Mouse (Mus musculus) intestine, embryonic 15.5 days (tissue): ENCODE results near the gene Pik3cd. TPM values are rescaled to one million over a fixed set of nuclear protein-coding genes. Genes with fewer than 3 reads are reported as not detected.

Source experiments
- ATAC-seq: fragments of 200-750 bp; cut with Nextera tagmentation; 2 replicates; pipeline ENCODE4 v1.8.0; 2017; ENCODE audit warnings: moderate TSS enrichment, moderate library complexity
- H3K27ac ChIP-seq: fragments of 300-500 bp; sonication (generic); 2 replicates; pipeline ENCODE4 v1.5.1; 2015; ENCODE audit warnings: mild to moderate bottlenecking, inconsistent platforms
- H3K27me3 ChIP-seq: fragments of 300-500 bp; sonication (generic); replicated peaks from 2 replicates; pipeline ENCODE4 v1.6.1; 2015; ENCODE audit warnings: inconsistent platforms
- H3K36me3 ChIP-seq: fragments of 300-500 bp; sonication (generic); 2 replicates; pipeline ENCODE4 v1.6.1; 2015; ENCODE audit warnings: inconsistent platforms
- H3K4me1 ChIP-seq: fragments of 300-500 bp; sonication (generic); replicated peaks from 2 replicates; pipeline ENCODE4 v1.6.1; 2015; ENCODE audit warnings: inconsistent platforms
- H3K4me2 ChIP-seq: fragments of 300-500 bp; sonication (generic); replicated peaks from 2 replicates; pipeline ENCODE4 v1.6.1; 2015; ENCODE audit warnings: mild to moderate bottlenecking, inconsistent platforms
- H3K4me3 ChIP-seq: fragments of 300-500 bp; sonication (generic); replicated peaks from 2 replicates; pipeline ENCODE4 v1.5.1; 2015; ENCODE audit warnings: inconsistent platforms
- H3K9ac ChIP-seq: fragments of 300-500 bp; sonication (generic); 2 replicates; pipeline ENCODE4 v1.6.1; 2015; ENCODE audit warnings: inconsistent platforms
- H3K9me3 ChIP-seq: fragments of 300-500 bp; sonication (generic); 2 replicates; pipeline ENCODE4 v1.6.1; 2016; ENCODE audit warnings: inconsistent platforms
- WGBS: fragments of 180-500 bp; shearing (Covaris S2); methylation state at CpG from one replicate; pipeline ENCODE4 v1.1.7; 2015; 5-methylcytosine and 5-hydroxymethylcytosine counted together
- polyA plus RNA-seq: library from polyadenylated mRNA; unstranded; fragments of >200 nt; fragmentation: Nextera tagmentation; extraction: Ambion mirVana; gene quantifications from 2 replicates; pipeline ENCODE4 v1.2.1, GENCODE M21; 2015

Gene Pik3cd
- polyA plus RNA-seq, 1 experiment from 2014 or later, result 4.6 TPM

DNA sequence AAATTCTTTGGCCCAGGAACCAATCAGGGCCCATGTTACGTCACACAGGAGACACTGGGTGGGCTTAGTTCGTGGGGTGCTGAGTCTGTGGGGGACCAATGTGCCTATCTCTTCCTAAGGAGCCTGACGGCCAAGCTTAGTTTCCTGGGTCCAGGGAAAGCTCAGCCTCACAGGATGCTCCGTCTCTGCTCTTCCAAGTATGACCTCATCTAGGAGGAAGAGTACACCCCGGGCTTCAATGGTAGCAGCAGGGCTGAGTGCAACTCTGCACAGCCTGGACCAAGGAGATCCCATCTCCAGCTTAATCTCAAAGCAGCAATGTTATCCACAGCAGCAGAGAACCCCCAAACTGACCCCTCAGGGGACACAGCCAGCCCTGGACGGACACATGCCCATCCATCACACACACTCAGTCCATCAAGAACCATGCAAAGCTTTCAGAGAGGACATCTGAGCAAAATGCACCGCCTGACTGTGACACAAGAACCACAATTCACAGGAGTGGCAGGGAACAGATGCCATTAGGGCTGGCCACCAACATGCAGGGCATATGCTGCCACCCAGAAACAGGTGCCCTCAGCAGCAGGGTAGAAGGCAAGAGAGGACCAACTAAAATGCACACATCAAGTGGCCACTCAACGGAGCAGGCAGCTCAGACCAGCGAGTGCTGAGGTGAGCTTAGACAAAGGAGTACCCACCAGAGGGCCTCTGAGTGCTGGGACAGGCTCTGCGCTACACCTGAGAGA lies 32.5 kb upstream of the Pik3cd start:
- WGBS, result 74% methylated on average over 10 of the region's 10 CpGs
- no peak overlapping the region for H3K27ac ChIP-seq

DNA sequence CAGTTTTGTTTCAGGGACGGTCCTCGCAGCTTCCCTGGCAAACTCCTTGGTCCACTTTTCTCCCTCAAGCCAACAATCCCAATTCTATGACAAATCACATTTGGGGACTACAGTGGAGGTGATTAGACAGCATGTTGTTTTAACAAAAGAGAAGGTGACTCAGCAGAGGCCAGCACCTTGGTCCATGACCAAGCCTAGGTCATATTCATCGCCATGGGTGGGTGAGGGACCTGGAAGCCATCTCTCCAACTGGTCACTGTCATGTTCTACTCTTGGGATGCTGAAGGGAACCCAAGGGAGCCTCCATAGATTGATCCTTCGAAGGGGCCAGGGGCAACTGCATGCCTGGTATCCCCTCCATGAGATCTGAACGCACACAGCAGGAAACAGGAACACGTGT lies 31.9 kb upstream of the Pik3cd start:
- Histone ChIP-seq H3K36me3 (peaks cover 19% of the 10 kb centered on the region), H3K27me3 (no peaks in the 10 kb centered on the region), H3K9ac (0 out of 2 replicates have a peak overlapping the region, but pooled peaks have one; percentile 10), H3K4me2 (no peak overlapping the region), H3K4me3 (no peak overlapping the region), H3K27ac (peak overlapping the region; percentile 36; the same call in 1 of the 2 replicates), H3K4me1 (peaks cover 54% of the 10 kb centered on the region), H3K9me3 (no peaks in the 10 kb centered on the region)
- ATAC-seq, result no peak
- 82% methylated on average over 6 of the region's 6 CpGs for WGBS

More for the DNA sequence above, 32.5 kb upstream of the Pik3cd start:
- ATAC-seq, result no peak
- no peak overlapping the region for H3K4me2 ChIP-seq
- H3K4me3 ChIP-seq, result no peak overlapping the region
- H3K4me1 ChIP-seq, result peaks cover 54% of the 10 kb centered on the region
- H3K9me3 ChIP-seq, result no peaks in the 10 kb centered on the region
- peaks cover 12% of the 10 kb centered on the region for H3K36me3 ChIP-seq
- H3K9ac ChIP-seq, result no peak overlapping the region; the same call in 1 of the 2 replicates
- H3K27me3 ChIP-seq, result no peaks in the 10 kb centered on the region

GRCm38 (mm10) chr4:149733748-149734147 lies 31.4 kb upstream of the Pik3cd start:
- WGBS, result 53% methylated on average over 6 of the region's 6 CpGs
- Histone ChIP-seq H3K4me3 (no peak overlapping the region), H3K9me3 (no peaks in the 10 kb centered on the region), H3K4me2 (no peak overlapping the region), H3K9ac (0 out of 2 replicates have a peak overlapping the region, but pooled peaks have one; percentile 10), H3K27me3 (no peaks in the 10 kb centered on the region), H3K4me1 (peaks cover 54% of the 10 kb centered on the region), H3K27ac (peak overlapping the region; percentile 36; the same call in 1 of the 2 replicates), H3K36me3 (peaks cover 20% of the 10 kb centered on the region)
- ATAC-seq, result no peak

DNA sequence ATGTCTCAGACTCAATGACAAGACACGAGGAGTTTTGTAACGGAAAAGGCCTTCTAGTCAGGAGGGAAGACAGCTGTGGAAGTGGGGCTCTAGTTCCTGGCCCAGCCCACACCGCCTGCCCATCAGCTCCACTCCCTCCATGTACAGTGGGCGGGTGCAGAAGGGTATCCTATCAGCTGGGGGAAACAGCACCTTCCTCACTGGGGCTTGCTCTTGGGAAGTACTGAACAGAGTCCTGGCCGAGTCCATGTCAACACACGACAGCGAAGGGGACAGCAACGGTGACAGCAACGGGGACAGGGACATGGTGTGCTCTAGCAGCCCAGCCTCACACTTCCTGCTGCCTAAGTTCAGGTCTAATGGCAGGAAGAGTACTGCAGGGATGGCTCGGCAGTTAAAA lies 30.4 kb upstream of the Pik3cd start:
- peaks cover 54% of the 10 kb centered on the region for H3K4me1 ChIP-seq
- H3K36me3 ChIP-seq, result peaks cover 21% of the 10 kb centered on the region
- H3K9ac ChIP-seq, result no peak overlapping the region
- no peak overlapping the region for H3K27ac ChIP-seq
- ATAC-seq, result no peak
- no peaks in the 10 kb centered on the region for H3K27me3 ChIP-seq
- 61% methylated on average over 10 of the region's 10 CpGs for WGBS
- no peak overlapping the region for H3K4me2 ChIP-seq
- H3K4me3 ChIP-seq, result no peak overlapping the region
- H3K9me3 ChIP-seq, result no peaks in the 10 kb centered on the region

DNA sequence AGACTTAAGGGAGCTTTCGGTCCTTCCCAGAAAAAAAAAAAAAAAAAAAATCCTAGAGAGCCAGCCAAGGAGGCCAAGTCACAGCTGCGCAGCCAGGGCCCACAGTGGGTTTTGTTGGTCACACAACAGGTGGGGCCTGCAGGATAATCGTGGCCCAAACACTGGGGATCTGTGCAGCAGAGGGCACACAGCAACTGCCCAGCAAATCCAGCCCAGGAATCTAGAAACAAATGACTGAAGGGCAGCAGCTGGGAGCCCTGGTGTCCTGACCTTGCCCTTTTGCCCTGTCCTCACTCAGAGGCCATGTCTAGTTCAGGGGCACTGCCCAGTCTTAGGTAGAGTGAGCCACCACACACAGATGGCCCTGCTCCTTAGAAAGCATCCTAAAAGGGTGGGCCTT lies 29.9 kb upstream of the Pik3cd start:
- Histone ChIP-seq H3K27ac (no peak overlapping the region), H3K9me3 (no peaks in the 10 kb centered on the region), H3K4me1 (peaks cover 54% of the 10 kb centered on the region), H3K27me3 (no peaks in the 10 kb centered on the region), H3K9ac (no peak overlapping the region), H3K4me2 (no peak overlapping the region), H3K36me3 (peaks cover 23% of the 10 kb centered on the region), H3K4me3 (no peak overlapping the region)
- no peak for ATAC-seq
- WGBS, result 86% methylated on average over 3 of the region's 3 CpGs

GRCm38 (mm10) chr4:149730827-149731226 lies 28.5 kb upstream of the Pik3cd start:
- no peak overlapping the region for H3K4me2 ChIP-seq
- H3K9ac ChIP-seq, result no peak overlapping the region
- H3K4me1 ChIP-seq, result peaks cover 42% of the 10 kb centered on the region
- no peak overlapping the region for H3K27ac ChIP-seq
- 45% methylated on average over 7 of the region's 7 CpGs for WGBS
- peaks cover 36% of the 10 kb centered on the region for H3K36me3 ChIP-seq
- H3K27me3 ChIP-seq, result no peaks in the 10 kb centered on the region
- no peak overlapping the region for H3K4me3 ChIP-seq
- peak; percentile 66 for ATAC-seq
- no peaks in the 10 kb centered on the region for H3K9me3 ChIP-seq

GRCm38 (mm10) chr4:149728810-149729209 lies 26.4 kb upstream of the Pik3cd start:
- H3K36me3 ChIP-seq, result peaks cover 39% of the 10 kb centered on the region
- H3K27ac ChIP-seq, result no peak overlapping the region

GRCm38 (mm10) chr4:149727636-149728035 lies 25.3 kb upstream of the Pik3cd start:
- Histone ChIP-seq H3K4me1 (peaks cover 13% of the 10 kb centered on the region; the same call in 1 of the 2 replicates), H3K9ac (no peak overlapping the region), H3K4me3 (no peak overlapping the region), H3K4me2 (no peak overlapping the region), H3K36me3 (peaks cover 39% of the 10 kb centered on the region), H3K9me3 (no peaks in the 10 kb centered on the region), H3K27ac (no peak overlapping the region), H3K27me3 (no peaks in the 10 kb centered on the region)
- 98% methylated on average over 5 of the region's 5 CpGs for WGBS
- no peak for ATAC-seq

More at GRCm38 (mm10) chr4:149728810-149729209, 26.4 kb upstream of the Pik3cd start:
- H3K27me3 ChIP-seq, result no peaks in the 10 kb centered on the region
- H3K9me3 ChIP-seq, result no peaks in the 10 kb centered on the region
- no peak overlapping the region for H3K9ac ChIP-seq
- H3K4me2 ChIP-seq, result no peak overlapping the region
- peaks cover 24% of the 10 kb centered on the region for H3K4me1 ChIP-seq
- H3K4me3 ChIP-seq, result no peak overlapping the region
- ATAC-seq, result no peak
- WGBS, result 72% methylated on average over 8 of the region's 8 CpGs

GRCm38 (mm10) chr4:149725661-149726350 lies 23.4 kb upstream of the Pik3cd start:
- Histone ChIP-seq H3K9me3 (no peaks in the 10 kb centered on the region), H3K9ac (no peak overlapping the region; the same call in 1 of the 2 replicates), H3K4me1 (no peaks in the 10 kb centered on the region), H3K27me3 (no peaks in the 10 kb centered on the region), H3K4me2 (no peak overlapping the region), H3K4me3 (no peak overlapping the region), H3K27ac (no peak overlapping the region), H3K36me3 (peaks cover 38% of the 10 kb centered on the region)
- 0 out of 2 replicates have a peak, but pooled peaks have one; percentile 16 for ATAC-seq
- 67% methylated on average over 15 of the region's 15 CpGs for WGBS

DNA sequence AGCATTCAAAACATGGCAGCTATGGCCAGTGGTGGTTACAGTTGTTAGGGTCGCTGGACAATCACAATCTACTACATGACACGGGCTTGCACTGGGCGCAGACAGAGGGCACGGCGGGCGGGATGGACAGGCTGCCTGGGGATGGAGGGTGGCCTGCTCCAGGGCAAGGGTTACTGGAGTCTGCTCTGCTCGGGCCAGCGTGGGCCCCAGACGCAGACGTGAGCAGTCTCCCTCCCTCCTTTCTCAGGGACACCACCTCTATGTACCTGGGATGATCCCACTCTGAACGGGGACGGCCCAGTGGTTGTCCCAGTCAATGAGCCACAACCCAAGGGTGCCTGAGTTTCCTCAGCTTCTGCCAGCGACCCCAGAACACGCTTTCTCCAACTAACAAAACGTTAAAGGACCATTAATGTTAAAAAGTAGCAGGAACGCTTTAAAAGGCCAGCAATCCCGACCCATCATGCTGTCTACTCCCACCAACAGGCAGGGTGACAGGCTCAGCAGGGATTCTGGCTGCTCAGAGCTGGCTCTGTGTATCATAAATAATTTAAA lies 22.6 kb upstream of the Pik3cd start:
- ATAC-seq, result no peak
- peaks cover 43% of the 10 kb centered on the region for H3K36me3 ChIP-seq
- H3K9me3 ChIP-seq, result no peaks in the 10 kb centered on the region
- no peak overlapping the region for H3K9ac ChIP-seq
- no peaks in the 10 kb centered on the region for H3K27me3 ChIP-seq
- H3K4me2 ChIP-seq, result no peak overlapping the region
- H3K4me1 ChIP-seq, result no peaks in the 10 kb centered on the region
- H3K27ac ChIP-seq, result no peak overlapping the region
- WGBS, result 88% methylated on average over 17 of the region's 17 CpGs
- H3K4me3 ChIP-seq, result no peak overlapping the region

GRCm38 (mm10) chr4:149723855-149724731 lies 21.7 kb upstream of the Pik3cd start:
- peak; percentile 54 for ATAC-seq
- 74% methylated on average over 17 of the region's 17 CpGs for WGBS
- H3K27ac ChIP-seq, result no peak overlapping the region

DNA sequence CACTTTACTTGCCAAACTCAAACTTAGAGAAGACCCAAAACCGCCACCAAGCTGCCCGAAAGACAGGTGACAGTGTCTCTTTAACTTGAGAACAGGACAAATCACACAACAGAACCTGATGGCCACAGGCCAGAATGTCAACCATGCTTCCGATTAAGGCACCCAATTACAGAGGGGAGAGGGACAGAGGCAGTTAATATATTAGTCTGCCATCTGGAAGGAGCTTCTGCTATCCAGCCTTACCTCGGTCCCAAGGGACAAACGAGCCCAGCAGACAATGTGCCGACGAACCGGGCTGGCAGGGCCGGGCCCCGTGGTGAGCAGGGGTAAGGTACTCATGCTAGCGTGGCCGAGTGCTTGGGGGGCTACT lies 20.6 kb upstream of the Pik3cd start:
- 87% methylated on average over 12 of the region's 12 CpGs for WGBS
- H3K27ac ChIP-seq, result no peak overlapping the region
- no peak overlapping the region for H3K4me2 ChIP-seq
- H3K4me3 ChIP-seq, result no peak overlapping the region
- H3K4me1 ChIP-seq, result no peaks in the 10 kb centered on the region
- ATAC-seq, result no peak
- no peak overlapping the region for H3K9ac ChIP-seq
- H3K27me3 ChIP-seq, result no peaks in the 10 kb centered on the region
- H3K9me3 ChIP-seq, result no peaks in the 10 kb centered on the region
- peaks cover 50% of the 10 kb centered on the region for H3K36me3 ChIP-seq

More at GRCm38 (mm10) chr4:149723855-149724731, 21.7 kb upstream of the Pik3cd start:
- Histone ChIP-seq H3K4me1 (no peaks in the 10 kb centered on the region), H3K36me3 (peaks cover 44% of the 10 kb centered on the region), H3K27me3 (no peaks in the 10 kb centered on the region), H3K9ac (no peak overlapping the region), H3K4me2 (no peak overlapping the region), H3K4me3 (no peak overlapping the region), H3K9me3 (no peaks in the 10 kb centered on the region)
